Mouse (Mus musculus) limb, embryonic 13.5 days (tissue): Measurements from ENCODE around the gene Ly6g6c. TPM values are rescaled to one million over a fixed set of nuclear protein-coding genes. Genes with fewer than 3 reads are reported as not detected.

Experiments
- ATAC-seq: fragments of 200-750 bp; cut with Nextera tagmentation; 2 replicates; pipeline ENCODE4 v1.8.0; 2017; ENCODE audit warnings: low read depth, moderate number of reproducible peaks, moderate TSS enrichment; ENCODE audit not compliant: low FRiP score
- H3K27ac ChIP-seq: fragments of 300-500 bp; sonication (generic); 2 replicates; pipeline ENCODE4 v1.5.1; 2015; ENCODE audit warnings: inconsistent platforms, mild to moderate bottlenecking, moderate library complexity
- H3K27me3 ChIP-seq: fragments of 300-500 bp; sonication (generic); 2 replicates; pipeline ENCODE4 v1.6.1; 2015; ENCODE audit warnings: mild to moderate bottlenecking, inconsistent platforms
- H3K36me3 ChIP-seq: fragments of 300-500 bp; sonication (generic); 2 replicates; pipeline ENCODE4 v1.6.1; 2015; ENCODE audit warnings: inconsistent platforms, mild to moderate bottlenecking, moderate library complexity
- H3K4me1 ChIP-seq: fragments of 300-500 bp; sonication (generic); 2 replicates; pipeline ENCODE4 v1.6.1; 2015; ENCODE audit warnings: inconsistent platforms
- H3K4me2 ChIP-seq: fragments of 300-500 bp; sonication (generic); replicated peaks from 2 replicates; pipeline ENCODE4 v1.6.1; 2015; ENCODE audit warnings: inconsistent platforms, mild to moderate bottlenecking, moderate library complexity
- H3K4me3 ChIP-seq: fragments of 300-500 bp; sonication (generic); 2 replicates; pipeline ENCODE4 v1.5.1; 2015; ENCODE audit warnings: moderate library complexity, mild to moderate bottlenecking, inconsistent platforms
- H3K9ac ChIP-seq: fragments of 300-500 bp; sonication (generic); 2 replicates; pipeline ENCODE4 v1.6.1; 2015; ENCODE audit warnings: mild to moderate bottlenecking, inconsistent platforms
- H3K9me3 ChIP-seq: fragments of 300-500 bp; sonication (generic); 2 replicates; pipeline ENCODE4 v1.6.1; 2016; ENCODE audit warnings: inconsistent platforms
- WGBS: fragments of 180-500 bp; shearing (Covaris S2); methylation state at CpG from one replicate; pipeline ENCODE4 v1.1.7; 2015; 5-methylcytosine and 5-hydroxymethylcytosine counted together
- polyA plus RNA-seq: library from polyadenylated mRNA; unstranded; fragments of >200 nt; fragmentation: Nextera tagmentation; extraction: Ambion mirVana; gene quantifications from 2 replicates; pipeline ENCODE4 v1.2.1, GENCODE M21; 2015

The Ly6g6c gene
- polyA plus RNA-seq, 1 experiment from 2014 or later = 0.15 TPM

- Histone ChIP-seq H3K27ac (no peak overlapping the region), H3K27me3 (no peaks in the 10 kb centered on the region), H3K9me3 (no peaks in the 10 kb centered on the region), H3K4me3 (no peak overlapping the region), H3K36me3 (no peaks in the 10 kb centered on the region), H3K4me2 (no peak overlapping the region), H3K9ac (no peak overlapping the region), H3K4me1 (peaks cover 3% of the 10 kb centered on the region)
- ATAC-seq = no peak
- 76% methylated on average over 6 of the region's 6 CpGs for WGBS
Observed at GRCm38 (mm10) chr17:35034896-35035295, 30.3 kb upstream of the Ly6g6c start.

GRCm38 (mm10) chr17:35039121-35039873 is 25.9 kb upstream of the Ly6g6c start:
- ATAC-seq = no peak
- 84% methylated on average over 11 of the region's 11 CpGs for WGBS
- no peak overlapping the region for H3K27ac ChIP-seq
- no peaks in the 10 kb centered on the region for H3K4me1 ChIP-seq
- H3K4me3 ChIP-seq = no peak overlapping the region
- H3K9me3 ChIP-seq = no peaks in the 10 kb centered on the region
- no peaks in the 10 kb centered on the region for H3K36me3 ChIP-seq
- no peak overlapping the region for H3K9ac ChIP-seq
- H3K27me3 ChIP-seq = no peaks in the 10 kb centered on the region
- H3K4me2 ChIP-seq = no peak overlapping the region

GRCm38 (mm10) chr17:35043794-35044193 is 21.4 kb upstream of the Ly6g6c start:
- H3K9me3 ChIP-seq = no peaks in the 10 kb centered on the region
- H3K27me3 ChIP-seq = no peaks in the 10 kb centered on the region
- no peak overlapping the region for H3K9ac ChIP-seq
- H3K4me2 ChIP-seq = no peak overlapping the region
- peaks cover 35% of the 10 kb centered on the region for H3K4me1 ChIP-seq
- H3K36me3 ChIP-seq = no peaks in the 10 kb centered on the region
- 82% methylated on average over 4 of the region's 4 CpGs for WGBS
- H3K4me3 ChIP-seq = no peak overlapping the region
- no peak for ATAC-seq
- no peak overlapping the region for H3K27ac ChIP-seq

GRCm38 (mm10) chr17:35044904-35045806 is 20.0 kb upstream of the Ly6g6c start:
- H3K4me1 ChIP-seq = peaks cover 46% of the 10 kb centered on the region
- no peaks in the 10 kb centered on the region for H3K27me3 ChIP-seq
- 84% methylated on average over 7 of the region's 7 CpGs for WGBS
- no peak overlapping the region for H3K27ac ChIP-seq
- peak overlapping the region; percentile 90; the same call in 1 of the 2 replicates for H3K9ac ChIP-seq
- no peaks in the 10 kb centered on the region for H3K36me3 ChIP-seq
- H3K9me3 ChIP-seq = no peaks in the 10 kb centered on the region
- H3K4me3 ChIP-seq = peak overlapping the region; percentile 61
- peak overlapping the region; percentile 96 for H3K4me2 ChIP-seq
- no peak for ATAC-seq

GRCm38 (mm10) chr17:35045807-35046680 is 19.1 kb upstream of the Ly6g6c start:
- H3K27me3 ChIP-seq = no peaks in the 10 kb centered on the region
- H3K9ac ChIP-seq = peak overlapping the region; percentile 90
- no peaks in the 10 kb centered on the region for H3K9me3 ChIP-seq
- H3K4me1 ChIP-seq = peaks cover 46% of the 10 kb centered on the region
- peak overlapping the region; percentile 96 for H3K4me2 ChIP-seq
- peak overlapping the region; percentile 61 for H3K4me3 ChIP-seq
- H3K36me3 ChIP-seq = no peaks in the 10 kb centered on the region
- no peak for ATAC-seq
- H3K27ac ChIP-seq = peak overlapping the region; percentile 87
- 5% methylated on average over 42 of the region's 48 CpGs for WGBS

- Histone ChIP-seq H3K4me2 (peak within 1 kb of the TSS; percentile 96), H3K36me3 (no peaks in the 10 kb centered on the region), H3K27ac (peak within 1 kb of the TSS; percentile 87), H3K27me3 (no peaks in the 10 kb centered on the region), H3K9ac (peak within 1 kb of the TSS; percentile 90), H3K4me1 (peaks cover 50% of the 10 kb centered on the region), H3K9me3 (no peaks in the 10 kb centered on the region), H3K4me3 (peak within 1 kb of the TSS; percentile 61)
- ATAC-seq = peak; percentile 97
- 2% methylated on average over 33 of the region's 33 CpGs for WGBS
Observed at GRCm38 (mm10) chr17:35046681-35047455, 18.3 kb upstream of the Ly6g6c start, which contains the start of gene Msh5. TSS of gene Msh5 (minus strand) at chr17:35046745.

- WGBS = 68% methylated on average over 1 of the region's 1 CpGs
- ATAC-seq = no peak
- Histone ChIP-seq H3K4me3 (no peak overlapping the region), H3K4me2 (no peak overlapping the region), H3K4me1 (peaks cover 56% of the 10 kb centered on the region), H3K27ac (peak overlapping the region; percentile 79; the same call in 1 of the 2 replicates), H3K9me3 (no peaks in the 10 kb centered on the region), H3K36me3 (peaks cover 7% of the 10 kb centered on the region), H3K27me3 (no peaks in the 10 kb centered on the region), H3K9ac (no peak overlapping the region)
Observed at GRCm38 (mm10) chr17:35047688-35048087, 17.5 kb upstream of the Ly6g6c start.

GRCm38 (mm10) chr17:35048149-35048931 is 16.8 kb upstream of the Ly6g6c start:
- peaks cover 56% of the 10 kb centered on the region for H3K4me1 ChIP-seq

GRCm38 (mm10) chr17:35048932-35049440 is 16.2 kb upstream of the Ly6g6c start:
- Histone ChIP-seq H3K4me3 (peak overlapping the region; percentile 68; the same call in 1 of the 2 replicates), H3K4me2 (peak overlapping the region; percentile 90)

More at GRCm38 (mm10) chr17:35048149-35048931, 16.8 kb upstream of the Ly6g6c start:
- Histone ChIP-seq H3K4me2 (no peak overlapping the region; the same call in none of the 2 replicates), H3K9me3 (no peaks in the 10 kb centered on the region), H3K9ac (0 out of 2 replicates have a peak overlapping the region, but pooled peaks have one; percentile 6), H3K4me3 (no peak overlapping the region), H3K27ac (peak overlapping the region; percentile 79), H3K27me3 (no peaks in the 10 kb centered on the region), H3K36me3 (peaks cover 13% of the 10 kb centered on the region)
- WGBS = 33% methylated on average over 11 of the region's 11 CpGs
- no peak for ATAC-seq

GRCm38 (mm10) chr17:35049561-35050016 is 15.6 kb upstream of the Ly6g6c start, which contains the start of gene Clic1:
TSS of gene Clic1 (plus strand) at chr17:35049966.
- 2% methylated on average over 11 of the region's 11 CpGs for WGBS
- peaks cover 56% of the 10 kb centered on the region for H3K4me1 ChIP-seq
- ATAC-seq = peak; percentile 30

More at GRCm38 (mm10) chr17:35048932-35049440, 16.2 kb upstream of the Ly6g6c start:
- H3K27ac ChIP-seq = peak overlapping the region; percentile 98
- no peaks in the 10 kb centered on the region for H3K9me3 ChIP-seq
- H3K27me3 ChIP-seq = no peaks in the 10 kb centered on the region
- peaks cover 20% of the 10 kb centered on the region for H3K36me3 ChIP-seq
- no peak overlapping the region for H3K9ac ChIP-seq
- ATAC-seq = no peak
- 76% methylated on average over 5 of the region's 5 CpGs for WGBS
- H3K4me1 ChIP-seq = peaks cover 56% of the 10 kb centered on the region

More at GRCm38 (mm10) chr17:35049561-35050016, 15.6 kb upstream of the Ly6g6c start, which contains the start of gene Clic1:
- Histone ChIP-seq H3K9me3 (no peaks in the 10 kb centered on the region), H3K4me2 (peak within 1 kb of the TSS; percentile 90), H3K4me3 (peak within 1 kb of the TSS; percentile 68), H3K36me3 (peaks cover 26% of the 10 kb centered on the region), H3K9ac (peak within 1 kb of the TSS; percentile 86), H3K27ac (peak within 1 kb of the TSS; percentile 98), H3K27me3 (no peaks in the 10 kb centered on the region)
